Mouse (Mus musculus): ENCODE results near the gene Nudt17.

DNA sequence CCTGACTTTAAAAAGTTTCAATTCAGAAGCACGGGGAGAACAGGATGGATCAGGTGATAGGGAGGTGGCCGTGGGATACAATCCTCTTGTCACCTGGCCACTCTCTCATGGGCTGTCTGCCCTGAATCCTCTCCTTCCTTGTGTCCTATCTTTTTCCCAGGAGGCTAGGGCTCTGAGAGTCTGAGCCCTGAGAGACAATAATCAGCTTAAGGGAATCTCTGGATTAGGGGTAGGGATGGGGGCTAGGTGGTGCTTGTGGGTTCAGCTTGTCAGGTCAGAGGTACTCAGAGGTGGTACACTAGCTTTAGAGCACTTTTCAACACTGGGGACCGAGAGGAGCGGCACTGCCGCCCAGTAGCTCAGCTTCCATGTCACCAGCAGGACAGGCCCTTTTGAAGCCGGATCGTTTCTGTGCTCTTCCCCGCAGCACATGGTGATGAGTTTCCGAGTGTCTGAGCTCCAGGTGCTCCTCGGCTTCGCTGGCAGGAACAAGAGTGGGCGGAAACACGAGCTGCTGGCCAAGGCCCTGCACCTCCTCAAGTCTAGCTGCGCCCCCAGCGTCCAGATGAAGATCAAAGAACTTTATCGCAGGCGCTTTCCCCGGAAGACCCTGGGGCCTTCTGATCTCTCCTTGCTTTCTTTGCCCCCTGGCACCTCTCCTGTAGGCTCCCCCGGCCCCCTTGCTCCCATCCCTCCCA lies 9.2 kb downstream of the Nudt17 start:
- TF ChIP-seq MAFK (IDR thresholded peaks at IDR 0.05; ENCODE audit: insufficient read depth, low read depth, low read length) (no peak), CHD2 (IDR thresholded peaks at IDR 0.05; ENCODE audit: low read depth, low read length) (no peak), ZC3H11A (IDR thresholded peaks at IDR 0.05; ENCODE audit: borderline replicate concordance, low read depth, low read length) (no peak), HCFC1 (IDR thresholded peaks at IDR 0.05; ENCODE audit: borderline replicate concordance, insufficient read depth, low read length) (no peak)
